Mouse (Mus musculus) thymus, adult 2 months (tissue): Measurements from ENCODE around the gene Kif1b.
"Not testable (repeated sequence)": the region's sequence is repeated elsewhere in the genome, so short reads cannot be mapped to it uniquely, and the experiment has no call there.

Source experiments
- CTCF ChIP-seq: fragments of 200-500 bp; IDR thresholded peaks from 2 replicates; pipeline ENCODE4 v1.5.1; 2012; ENCODE audit warnings: mild to moderate bottlenecking, control low read depth, low read length, moderate library complexity, borderline replicate concordance; ENCODE audit not compliant: control insufficient read depth, poor library complexity, insufficient read depth; ENCODE audit errors: extremely low read depth
- POLR2A ChIP-seq: fragments of 200-500 bp; IDR thresholded peaks from 2 replicates; pipeline ENCODE4 v1.6.1; 2012; ENCODE audit warnings: mild to moderate bottlenecking, low read length, control low read depth, moderate library complexity; ENCODE audit not compliant: control insufficient read depth, poor library complexity, insufficient read depth; ENCODE audit errors: extremely low read depth

- TF ChIP-seq POLR2A, CTCF: not testable (repeated sequence)
Observed at GRCm38 (mm10) chr4:149214468-149214867, 93.0 kb downstream of the Kif1b start.
